Mouse (Mus musculus) limb, embryonic 10.5 days (tissue): ENCODE results near the gene Robo3. TPM values are rescaled to one million over a fixed set of nuclear protein-coding genes. Genes with fewer than 3 reads are reported as not detected.

Experiments used
- DNase-seq: peaks from one replicate; pipeline ENCODE4 v3.0.0-alpha.2; 2017; ENCODE audit warnings: low spot score
- H3K27ac ChIP-seq: fragments of 300-500 bp; sonication (generic); 2 replicates; pipeline ENCODE4 v1.5.1; 2016; ENCODE audit warnings: mild to moderate bottlenecking
- H3K27me3 ChIP-seq: fragments of 300-500 bp; sonication (generic); 2 replicates; pipeline ENCODE4 v1.6.1; 2016; ENCODE audit warnings: low read depth, mild to moderate bottlenecking; ENCODE audit not compliant: poor library complexity, severe bottlenecking
- H3K36me3 ChIP-seq: fragments of 300-500 bp; sonication (generic); 2 replicates; pipeline ENCODE4 v1.6.1; 2016; ENCODE audit warnings: mild to moderate bottlenecking, moderate library complexity
- H3K4me1 ChIP-seq: fragments of 300-500 bp; sonication (generic); 2 replicates; pipeline ENCODE4 v1.6.1; 2016
- H3K4me3 ChIP-seq: fragments of 300-500 bp; sonication (generic); 2 replicates; pipeline ENCODE4 v1.5.1; 2016; ENCODE audit warnings: mild to moderate bottlenecking, moderate library complexity
- H3K9me3 ChIP-seq: fragments of 300-500 bp; sonication (generic); replicated peaks from 2 replicates; pipeline ENCODE4 v1.6.1; 2016; ENCODE audit warnings: mild to moderate bottlenecking
- WGBS: fragments of 180-500 bp; shearing (Covaris S2); methylation state at CpG from one replicate; pipeline ENCODE4 v1.1.7; 2016; 5-methylcytosine and 5-hydroxymethylcytosine counted together
- polyA plus RNA-seq: library from polyadenylated mRNA; unstranded; fragments of >200 nt; fragmentation: Nextera tagmentation; extraction: Ambion mirVana; gene quantifications from 2 replicates; pipeline ENCODE4 v1.2.1, GENCODE M21; 2016

Gene Robo3
- polyA plus RNA-seq, result 0.10 TPM in 1 of 2 replicates, not detected in the other

GRCm38 (mm10) chr9:37432720-37433421 lies at the start of gene Robo3:
TSS of gene Robo3 (minus strand) at chr9:37433246.
- H3K36me3 ChIP-seq, result no peaks in the 10 kb centered on the region
- no peaks in the 10 kb centered on the region for H3K9me3 ChIP-seq
- WGBS, result under 1% methylated on average over 30 of the region's 40 CpGs
- H3K27ac ChIP-seq, result no peak within 1 kb of the TSS
- peaks cover 99% of the 10 kb centered on the region for H3K27me3 ChIP-seq
- H3K4me1 ChIP-seq, result peaks cover 37% of the 10 kb centered on the region
- DNase-seq, result peak; percentile 57
- H3K4me3 ChIP-seq, result peak within 1 kb of the TSS; percentile 42

- Histone ChIP-seq H3K4me1 (no peaks in the 10 kb centered on the region), H3K27ac (no peak overlapping the region), H3K27me3 (no peaks in the 10 kb centered on the region), H3K4me3 (no peak overlapping the region), H3K36me3 (no peaks in the 10 kb centered on the region), H3K9me3 (no peaks in the 10 kb centered on the region)
- no peak for DNase-seq
- WGBS, result 94% methylated on average over 7 of the region's 7 CpGs
Measured at GRCm38 (mm10) chr9:37474923-37475322, 41.9 kb upstream of the Robo3 start.

GRCm38 (mm10) chr9:37473611-37474125 lies 40.6 kb upstream of the Robo3 start:
- Histone ChIP-seq H3K27ac (no peak overlapping the region), H3K36me3 (no peaks in the 10 kb centered on the region), H3K27me3 (no peaks in the 10 kb centered on the region), H3K4me3 (no peak overlapping the region), H3K9me3 (no peaks in the 10 kb centered on the region), H3K4me1 (no peaks in the 10 kb centered on the region)
- DNase-seq, result no peak
- 86% methylated on average over 3 of the region's 3 CpGs for WGBS

GRCm38 (mm10) chr9:37462764-37463163 lies 29.7 kb upstream of the Robo3 start:
- Histone ChIP-seq H3K27me3 (peaks cover 69% of the 10 kb centered on the region), H3K36me3 (no peaks in the 10 kb centered on the region), H3K4me3 (no peak overlapping the region), H3K27ac (no peak overlapping the region), H3K9me3 (no peaks in the 10 kb centered on the region), H3K4me1 (peaks cover 12% of the 10 kb centered on the region)
- 14% methylated on average over 7 of the region's 7 CpGs for WGBS
- no peak for DNase-seq

GRCm38 (mm10) chr9:37461571-37461970 lies 28.5 kb upstream of the Robo3 start:
- no peak overlapping the region for H3K4me3 ChIP-seq
- 6% methylated on average over 3 of the region's 3 CpGs for WGBS

GRCm38 (mm10) chr9:37460961-37461340 lies 27.9 kb upstream of the Robo3 start:
- WGBS, result 7% methylated on average over 5 of the region's 5 CpGs
- Histone ChIP-seq H3K4me3 (peak overlapping the region; percentile 54), H3K27me3 (peaks cover 87% of the 10 kb centered on the region), H3K4me1 (peaks cover 31% of the 10 kb centered on the region), H3K36me3 (no peaks in the 10 kb centered on the region), H3K9me3 (no peaks in the 10 kb centered on the region), H3K27ac (no peak overlapping the region)
- DNase-seq, result no peak

More at GRCm38 (mm10) chr9:37461571-37461970, 28.5 kb upstream of the Robo3 start:
- Histone ChIP-seq H3K36me3 (no peaks in the 10 kb centered on the region), H3K27me3 (peaks cover 80% of the 10 kb centered on the region), H3K9me3 (no peaks in the 10 kb centered on the region), H3K4me1 (peaks cover 24% of the 10 kb centered on the region), H3K27ac (no peak overlapping the region)
- no peak for DNase-seq

GRCm38 (mm10) chr9:37460043-37460960 lies 27.3 kb upstream of the Robo3 start:
- WGBS, result under 1% methylated on average over 79 of the region's 81 CpGs
- Histone ChIP-seq H3K27ac (peak overlapping the region; percentile 32; the same call in 1 of the 2 replicates), H3K4me1 (peaks cover 36% of the 10 kb centered on the region), H3K27me3 (peaks cover 93% of the 10 kb centered on the region), H3K9me3 (no peaks in the 10 kb centered on the region), H3K36me3 (no peaks in the 10 kb centered on the region), H3K4me3 (peak overlapping the region; percentile 54)
- peak; percentile 62 for DNase-seq

GRCm38 (mm10) chr9:37459665-37460042 lies 26.6 kb upstream of the Robo3 start:
- peaks cover 98% of the 10 kb centered on the region for H3K27me3 ChIP-seq
- DNase-seq, result no peak
- peak overlapping the region; percentile 54 for H3K4me3 ChIP-seq
- H3K27ac ChIP-seq, result no peak overlapping the region
- H3K4me1 ChIP-seq, result peaks cover 43% of the 10 kb centered on the region
- WGBS, result 1% methylated on average over 9 of the region's 9 CpGs
- no peaks in the 10 kb centered on the region for H3K36me3 ChIP-seq
- H3K9me3 ChIP-seq, result no peaks in the 10 kb centered on the region

GRCm38 (mm10) chr9:37457151-37457550 lies 24.1 kb upstream of the Robo3 start:
- no peaks in the 10 kb centered on the region for H3K36me3 ChIP-seq
- no peak overlapping the region for H3K27ac ChIP-seq
- no peak overlapping the region for H3K4me3 ChIP-seq
- WGBS, result 26% methylated on average over 1 of the region's 1 CpGs
- DNase-seq, result no peak
- peaks cover 100% of the 10 kb centered on the region for H3K27me3 ChIP-seq
- H3K4me1 ChIP-seq, result peaks cover 53% of the 10 kb centered on the region
- no peaks in the 10 kb centered on the region for H3K9me3 ChIP-seq

GRCm38 (mm10) chr9:37456481-37456910 lies 23.4 kb upstream of the Robo3 start:
- Histone ChIP-seq H3K9me3 (no peaks in the 10 kb centered on the region), H3K4me3 (peak overlapping the region; percentile 47), H3K27ac (no peak overlapping the region), H3K4me1 (peaks cover 53% of the 10 kb centered on the region), H3K27me3 (peaks cover 100% of the 10 kb centered on the region), H3K36me3 (no peaks in the 10 kb centered on the region)
- peak; percentile 72 for DNase-seq
- under 1% methylated on average over 20 of the region's 20 CpGs for WGBS

- 2% methylated on average over 8 of the region's 8 CpGs for WGBS
- H3K9me3 ChIP-seq, result no peaks in the 10 kb centered on the region
- H3K4me3 ChIP-seq, result peak overlapping the region; percentile 47
- H3K4me1 ChIP-seq, result peaks cover 53% of the 10 kb centered on the region
- H3K27me3 ChIP-seq, result peaks cover 100% of the 10 kb centered on the region
- H3K27ac ChIP-seq, result no peak overlapping the region
- no peaks in the 10 kb centered on the region for H3K36me3 ChIP-seq
- DNase-seq, result no peak
Measured at GRCm38 (mm10) chr9:37455868-37456267, 22.8 kb upstream of the Robo3 start.

GRCm38 (mm10) chr9:37454991-37455390 lies 21.9 kb upstream of the Robo3 start:
- peaks cover 45% of the 10 kb centered on the region for H3K4me1 ChIP-seq
- no peak for DNase-seq
- H3K27ac ChIP-seq, result no peak overlapping the region
- peaks cover 100% of the 10 kb centered on the region for H3K27me3 ChIP-seq
- H3K9me3 ChIP-seq, result no peaks in the 10 kb centered on the region
- 0% methylated on average over 3 of the region's 3 CpGs for WGBS
- no peak overlapping the region for H3K4me3 ChIP-seq
- no peaks in the 10 kb centered on the region for H3K36me3 ChIP-seq
